Mouse (Mus musculus) brain, embryonic 14.5 days (tissue): ENCODE data around the gene Atn1.
"Not testable (repeated sequence)": the region's sequence is repeated elsewhere in the genome, so short reads cannot be mapped to it uniquely, and the experiment has no call there.

Experiments
- CTCF ChIP-seq: fragments of 200-500 bp; IDR thresholded peaks from 2 replicates; pipeline ENCODE4 v1.5.1; 2012; ENCODE audit warnings: inconsistent platforms, mild to moderate bottlenecking, moderate library complexity, borderline replicate concordance; ENCODE audit not compliant: insufficient read depth, insufficient read length; ENCODE audit errors: extremely low read depth
- POLR2A ChIP-seq: fragments of 200-500 bp; IDR thresholded peaks from 2 replicates; pipeline ENCODE4 v1.6.1; 2012; ENCODE audit warnings: mild to moderate bottlenecking, inconsistent platforms, borderline replicate concordance; ENCODE audit not compliant: poor library complexity, insufficient read depth, insufficient read length, severe bottlenecking; ENCODE audit errors: extremely low read depth

DNA sequence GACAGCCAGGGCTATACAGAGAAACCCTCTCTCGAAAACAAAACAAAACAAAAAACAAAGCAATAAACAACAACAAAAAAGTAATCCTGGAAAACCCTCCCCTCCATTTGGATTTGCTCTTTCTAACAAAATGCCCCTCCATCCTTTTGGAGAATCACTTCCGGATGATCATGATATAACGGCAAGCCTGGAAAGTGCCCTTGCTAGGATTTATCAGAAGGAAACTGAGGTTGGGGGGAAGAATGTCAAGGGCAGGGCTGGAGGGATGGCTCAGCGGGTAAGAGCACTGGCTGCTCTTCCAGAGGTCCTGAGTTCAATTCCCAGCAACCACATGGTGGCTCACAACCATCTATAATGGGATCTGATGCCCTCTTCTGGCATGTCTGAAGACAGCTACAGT is 47.4 kb upstream of the Atn1 start:
- not testable (repeated sequence) for TF ChIP-seq CTCF, POLR2A
